Mouse (Mus musculus): ENCODE measurements around the gene Acat3. TPM values are rescaled to one million over a fixed set of nuclear protein-coding genes. Genes with fewer than 3 reads are reported as not detected.
A peak's percentile ranks its signal among the peaks of the same experiment; 100 is the strongest.
"Not testable (repeated sequence)": the region's sequence is repeated elsewhere in the genome, so short reads cannot be mapped to it uniquely, and the experiment has no call there.

Acat3 gene
- polyA plus RNA-seq (2015; fragmentation: Nextera tagmentation; extraction: Ambion mirVana) = 1.2 and 1.5 TPM in 2 replicates

- Histone ChIP-seq H3K4me3 (replicated peaks; ENCODE audit: low read length) (peak within 1 kb of the TSS; percentile 45), H3K27ac (ENCODE audit: low read length) (no peak within 1 kb of the TSS), H3K9ac (ENCODE audit: low read length) (peak within 1 kb of the TSS; percentile 64), H3K36me3 (ENCODE audit: control insufficient read depth, insufficient read depth, low read length) (no peaks in the 10 kb centered on the region), H3K4me1 (ENCODE audit: control insufficient read depth, insufficient read depth, low read length) (peaks cover 5% of the 10 kb centered on the region; the same call in 1 of the 2 replicates), H3K9me3 (replicated peaks; ENCODE audit: control insufficient read depth, low read length) (no peaks in the 10 kb centered on the region), H3K27me3 (ENCODE audit: control insufficient read depth, insufficient read depth, low read length) (no peaks in the 10 kb centered on the region), H3K4me2 (ENCODE audit: low read depth, low read length) (peak within 1 kb of the TSS; percentile 71)
- 7% methylated on average over 27 of the region's 27 CpGs for WGBS
- peak; percentile 86 for ATAC-seq (ENCODE audit: insufficient read depth, low FRiP score)
These were observed at the start of gene Acat3 for GRCm38 (mm10) chr17:12940151-12940805. Acat3 (minus strand) TSS chr17:12940600.

GRCm38 (mm10) chr17:12988096-12988495 is 47.7 kb upstream of the Acat3 start:
- not testable (repeated sequence) for H3K9me3 ChIP-seq (replicated peaks; ENCODE audit: control insufficient read depth, low read length); H3K4me2 ChIP-seq (ENCODE audit: low read depth, low read length); H3K36me3 ChIP-seq (ENCODE audit: control insufficient read depth, insufficient read depth, low read length); H3K9ac ChIP-seq (ENCODE audit: low read length); ATAC-seq (ENCODE audit: insufficient read depth, low FRiP score); H3K27ac ChIP-seq (ENCODE audit: low read length); H3K4me3 ChIP-seq (replicated peaks; ENCODE audit: low read length); H3K27me3 ChIP-seq (ENCODE audit: control insufficient read depth, insufficient read depth, low read length)
- WGBS = 92% methylated on average over 8 of the region's 8 CpGs
- peaks cover 11% of the 10 kb centered on the region for H3K4me1 ChIP-seq (ENCODE audit: control insufficient read depth, insufficient read depth, low read length)

GRCm38 (mm10) chr17:12983988-12984387 is 43.6 kb upstream of the Acat3 start:
- Histone ChIP-seq H3K9ac (ENCODE audit: low read length) (no peak overlapping the region), H3K4me1 (ENCODE audit: control insufficient read depth, insufficient read depth, low read length) (peaks cover 3% of the 10 kb centered on the region; the same call in 1 of the 2 replicates), H3K9me3 (replicated peaks; ENCODE audit: control insufficient read depth, low read length) (no peaks in the 10 kb centered on the region), H3K36me3 (ENCODE audit: control insufficient read depth, insufficient read depth, low read length) (peaks cover 9% of the 10 kb centered on the region), H3K4me2 (ENCODE audit: low read depth, low read length) (no peak overlapping the region), H3K4me3 (replicated peaks; ENCODE audit: low read length) (no peak overlapping the region), H3K27me3 (ENCODE audit: control insufficient read depth, insufficient read depth, low read length) (no peaks in the 10 kb centered on the region), H3K27ac (ENCODE audit: low read length) (no peak overlapping the region)
- whole genome bisulfite sequencing = 77% methylated on average over 2 of the region's 2 CpGs
- no peak for ATAC-seq (ENCODE audit: insufficient read depth, low FRiP score)

DNA sequence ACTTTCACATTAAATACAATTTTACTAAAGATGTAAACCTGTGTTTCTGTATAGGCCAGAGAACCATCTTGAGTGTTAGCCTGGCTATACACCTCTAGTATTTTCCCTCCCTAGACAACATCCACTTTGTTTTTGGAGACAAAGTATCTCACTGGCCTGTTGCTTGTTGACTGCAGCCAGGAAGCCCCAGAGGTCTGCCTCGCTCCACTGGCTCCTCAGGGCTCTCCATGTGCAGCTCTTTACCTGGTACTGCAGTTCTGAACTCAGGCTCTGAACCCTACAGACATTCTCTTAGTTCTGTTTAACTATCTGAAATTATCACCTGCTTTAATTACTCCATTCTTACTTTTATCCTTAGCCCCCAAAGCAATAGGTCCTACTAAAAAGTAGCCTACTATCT is 38.1 kb upstream of the Acat3 start:
- H3K9ac ChIP-seq (ENCODE audit: low read length) = no peak overlapping the region
- H3K4me1 ChIP-seq (ENCODE audit: control insufficient read depth, insufficient read depth, low read length) = no peaks in the 10 kb centered on the region
- H3K27me3 ChIP-seq (ENCODE audit: control insufficient read depth, insufficient read depth, low read length) = no peaks in the 10 kb centered on the region
- no peak overlapping the region for H3K4me3 ChIP-seq (replicated peaks; ENCODE audit: low read length)
- no peaks in the 10 kb centered on the region for H3K9me3 ChIP-seq (replicated peaks; ENCODE audit: control insufficient read depth, low read length)
- WGBS = 100% methylated on average over 1 of the region's 1 CpGs
- no peak for ATAC-seq (ENCODE audit: insufficient read depth, low FRiP score)
- H3K36me3 ChIP-seq (ENCODE audit: control insufficient read depth, insufficient read depth, low read length) = peaks cover 12% of the 10 kb centered on the region
- no peak overlapping the region for H3K4me2 ChIP-seq (ENCODE audit: low read depth, low read length)
- H3K27ac ChIP-seq (ENCODE audit: low read length) = no peak overlapping the region

- no peak for ATAC-seq (ENCODE audit: insufficient read depth, low FRiP score)
- no peak overlapping the region for H3K9ac ChIP-seq (ENCODE audit: low read length)
These were observed 33.5 kb upstream of the Acat3 start for GRCm38 (mm10) chr17:12973851-12974250.

DNA sequence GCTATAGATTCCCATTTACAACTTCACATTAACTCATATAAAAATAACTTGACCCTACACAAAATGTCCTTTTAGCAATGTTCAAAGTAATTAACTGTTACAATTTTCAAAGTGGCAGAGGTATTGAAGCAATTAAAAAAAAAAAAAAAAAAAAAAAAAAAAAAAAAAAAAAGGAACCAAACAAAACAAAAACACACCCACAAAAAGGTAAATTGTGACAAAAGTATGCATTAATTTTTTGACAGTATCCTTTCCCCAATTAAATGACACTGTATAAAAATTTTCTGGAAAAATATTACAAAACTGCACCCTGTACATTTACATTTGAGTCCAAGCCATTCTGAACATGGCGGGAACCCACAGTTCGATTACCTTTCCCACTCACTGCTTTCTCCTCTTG is 26.8 kb upstream of the Acat3 start:
- Histone ChIP-seq H3K4me1 (ENCODE audit: control insufficient read depth, insufficient read depth, low read length) (no peaks in the 10 kb centered on the region), H3K27ac (ENCODE audit: low read length) (no peak overlapping the region), H3K9ac (ENCODE audit: low read length) (no peak overlapping the region), H3K9me3 (replicated peaks; ENCODE audit: control insufficient read depth, low read length) (no peaks in the 10 kb centered on the region), H3K4me3 (replicated peaks; ENCODE audit: low read length) (no peak overlapping the region), H3K27me3 (ENCODE audit: control insufficient read depth, insufficient read depth, low read length) (no peaks in the 10 kb centered on the region), H3K4me2 (ENCODE audit: low read depth, low read length) (no peak overlapping the region), H3K36me3 (ENCODE audit: control insufficient read depth, insufficient read depth, low read length) (peaks cover 7% of the 10 kb centered on the region; the same call in 1 of the 2 replicates)
- WGBS = 91% methylated on average over 2 of the region's 2 CpGs
- no peak for ATAC-seq (ENCODE audit: insufficient read depth, low FRiP score)

More at GRCm38 (mm10) chr17:12973851-12974250, 33.5 kb upstream of the Acat3 start:
- H3K4me2 ChIP-seq (ENCODE audit: low read depth, low read length) = no peak overlapping the region
- H3K27ac ChIP-seq (ENCODE audit: low read length) = no peak overlapping the region
- no peak overlapping the region for H3K4me3 ChIP-seq (replicated peaks; ENCODE audit: low read length)
- WGBS = 87% methylated on average over 2 of the region's 2 CpGs
- H3K36me3 ChIP-seq (ENCODE audit: control insufficient read depth, insufficient read depth, low read length) = peaks cover 6% of the 10 kb centered on the region; the same call in 1 of the 2 replicates
- H3K27me3 ChIP-seq (ENCODE audit: control insufficient read depth, insufficient read depth, low read length) = no peaks in the 10 kb centered on the region
- H3K9me3 ChIP-seq (replicated peaks; ENCODE audit: control insufficient read depth, low read length) = no peaks in the 10 kb centered on the region
- no peaks in the 10 kb centered on the region for H3K4me1 ChIP-seq (ENCODE audit: control insufficient read depth, insufficient read depth, low read length)

GRCm38 (mm10) chr17:12963476-12963875 is 23.1 kb upstream of the Acat3 start:
- Histone ChIP-seq H3K36me3 (ENCODE audit: control insufficient read depth, insufficient read depth, low read length) (0 out of 2 replicates have a peak, but pooled peaks cover 6% of the 10 kb centered on the region), H3K4me3 (replicated peaks; ENCODE audit: low read length) (no peak overlapping the region), H3K4me1 (ENCODE audit: control insufficient read depth, insufficient read depth, low read length) (peaks cover 5% of the 10 kb centered on the region), H3K27ac (ENCODE audit: low read length) (no peak overlapping the region), H3K27me3 (ENCODE audit: control insufficient read depth, insufficient read depth, low read length) (no peaks in the 10 kb centered on the region), H3K9ac (ENCODE audit: low read length) (no peak overlapping the region), H3K4me2 (ENCODE audit: low read depth, low read length) (no peak overlapping the region), H3K9me3 (replicated peaks; ENCODE audit: control insufficient read depth, low read length) (no peaks in the 10 kb centered on the region)
- no peak for ATAC-seq (ENCODE audit: insufficient read depth, low FRiP score)
- 67% methylated on average over 3 of the region's 3 CpGs for WGBS

DNA sequence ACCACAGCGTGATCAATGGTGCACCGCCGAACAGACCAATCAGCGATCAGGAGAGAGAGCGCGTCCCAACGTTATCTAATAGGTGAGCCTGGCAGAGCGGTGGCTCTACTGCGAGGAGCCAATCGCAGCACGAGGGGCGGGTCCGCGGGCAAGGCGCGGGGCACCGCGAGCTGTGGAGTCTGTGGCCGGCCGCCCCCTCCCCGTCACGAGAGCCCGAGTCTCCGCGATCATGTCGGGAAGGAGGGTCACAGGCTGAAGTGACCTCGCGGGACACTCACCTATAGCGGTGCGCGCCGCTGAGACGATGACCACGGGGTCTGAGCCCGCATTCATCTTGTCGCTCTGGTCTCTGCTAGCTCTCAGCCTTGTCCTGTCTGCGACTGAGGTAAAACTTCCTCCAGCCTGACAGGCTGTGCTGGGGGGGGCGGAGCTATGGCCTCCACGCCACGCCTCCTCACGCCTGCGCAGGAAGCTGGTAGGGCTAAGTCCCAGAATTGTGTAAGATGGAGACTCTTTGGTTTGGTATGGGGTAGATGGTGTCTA is 20.0 kb upstream of the Acat3 start, which contains the start of gene Acat2:
Acat2 (minus strand) TSS at position 417 of the 543 bp plus-strand sequence.
- Histone ChIP-seq H3K36me3 (ENCODE audit: control insufficient read depth, insufficient read depth, low read length) (peaks cover 3% of the 10 kb centered on the region; the same call in 1 of the 2 replicates), H3K4me1 (ENCODE audit: control insufficient read depth, insufficient read depth, low read length) (peaks cover 5% of the 10 kb centered on the region), H3K9me3 (replicated peaks; ENCODE audit: control insufficient read depth, low read length) (no peaks in the 10 kb centered on the region), H3K9ac (ENCODE audit: low read length) (peak within 1 kb of the TSS; percentile 79), H3K4me3 (replicated peaks; ENCODE audit: low read length) (peak within 1 kb of the TSS; percentile 77), H3K27ac (ENCODE audit: low read length) (peak within 1 kb of the TSS; percentile 88), H3K4me2 (ENCODE audit: low read depth, low read length) (peak within 1 kb of the TSS; percentile 94), H3K27me3 (ENCODE audit: control insufficient read depth, insufficient read depth, low read length) (no peaks in the 10 kb centered on the region)
- WGBS = under 1% methylated on average over 42 of the region's 42 CpGs
- ATAC-seq (ENCODE audit: insufficient read depth, low FRiP score) = peak; percentile 99

- not testable (repeated sequence) for H3K9me3 ChIP-seq (replicated peaks; ENCODE audit: control insufficient read depth, low read length); H3K36me3 ChIP-seq (ENCODE audit: control insufficient read depth, insufficient read depth, low read length); H3K27me3 ChIP-seq (ENCODE audit: control insufficient read depth, insufficient read depth, low read length); H3K9ac ChIP-seq (ENCODE audit: low read length); ATAC-seq (ENCODE audit: insufficient read depth, low FRiP score); H3K27ac ChIP-seq (ENCODE audit: low read length); H3K4me1 ChIP-seq (ENCODE audit: control insufficient read depth, insufficient read depth, low read length)
- H3K4me2 ChIP-seq (ENCODE audit: low read depth, low read length) = 0 out of 2 replicates have a peak overlapping the region, but pooled peaks have one; percentile 24
- WGBS = 33% methylated on average over 1 of the region's 2 CpGs
- H3K4me3 ChIP-seq (replicated peaks; ENCODE audit: low read length) = 0 out of 2 replicates have a peak overlapping the region, but pooled peaks have one; percentile 14
These were observed 19.0 kb upstream of the Acat3 start for GRCm38 (mm10) chr17:12959377-12959776.
